Mouse (Mus musculus) liver, adult 2 months (tissue): ENCODE results near the gene Comt. TPM values are rescaled to one million over a fixed set of nuclear protein-coding genes. Genes with fewer than 3 reads are reported as not detected.

Source experiments
- DNase-seq: peaks from one replicate; pipeline ENCODE4 v3.0.0-alpha.2; 2011; ENCODE audit warnings: low read depth, low spot score; ENCODE audit errors: extremely low read depth
- H3K27ac ChIP-seq: fragments of 200-500 bp; replicated peaks from 2 replicates; pipeline ENCODE4 v1.5.1; 2012; ENCODE audit warnings: low read depth, mild to moderate bottlenecking, control low read depth, inconsistent platforms, low read length; ENCODE audit not compliant: insufficient read depth
- H3K27me3 ChIP-seq: fragments of 200-500 bp; 2 replicates; pipeline ENCODE4 v1.6.1; 2012; ENCODE audit warnings: mild to moderate bottlenecking, moderate library complexity, low read length, inconsistent platforms; ENCODE audit not compliant: control insufficient read depth, insufficient read depth
- H3K36me3 ChIP-seq: fragments of 200-500 bp; 2 replicates; pipeline ENCODE4 v1.6.1; 2012; ENCODE audit warnings: low read length, inconsistent platforms; ENCODE audit not compliant: control insufficient read depth, insufficient read depth
- H3K4me1 ChIP-seq: fragments of 200-500 bp; 2 replicates; pipeline ENCODE4 v1.6.1; 2011; ENCODE audit warnings: low read length; ENCODE audit not compliant: control insufficient read depth, insufficient read depth
- H3K4me3 ChIP-seq: fragments of 200-500 bp; 2 replicates; pipeline ENCODE4 v1.5.1; 2011; ENCODE audit warnings: low read depth, mild to moderate bottlenecking, control low read depth, low read length, moderate library complexity; ENCODE audit not compliant: insufficient read depth
- H3K79me2 ChIP-seq: fragments of 200-500 bp; 2 replicates; pipeline ENCODE4 v1.6.1; 2012; ENCODE audit warnings: inconsistent platforms, mild to moderate bottlenecking, low read length, moderate library complexity; ENCODE audit not compliant: control insufficient read depth, insufficient read depth
- H3K9ac ChIP-seq: fragments of 200-500 bp; 2 replicates; pipeline ENCODE4 v1.6.1; 2012; ENCODE audit warnings: low read depth, mild to moderate bottlenecking, control low read depth, inconsistent platforms, low read length
- CTCF ChIP-seq: fragments of 200-500 bp; IDR thresholded peaks from 2 replicates; pipeline ENCODE4 v1.5.1; 2011; ENCODE audit warnings: low read depth, low read length, control low read depth
- POLR2A ChIP-seq: fragments of 200-500 bp; IDR thresholded peaks from 2 replicates; pipeline ENCODE4 v1.6.1; 2011; ENCODE audit warnings: low read length, control low read depth; ENCODE audit not compliant: insufficient read depth; ENCODE audit errors: extremely low read depth
- WGBS: fragments of 180-500 bp; shearing (Covaris S2); methylation state at CpG from one replicate; pipeline ENCODE4 v1.1.7; 2018; 5-methylcytosine and 5-hydroxymethylcytosine counted together
- polyA plus RNA-seq: library from polyadenylated mRNA; depleted of rRNA; stranded (reverse); fragments of >200 nt; gene quantifications from 2 replicates; pipeline ENCODE4 v1.2.3, GENCODE M21; 2012
- total RNA-seq: library from RNA; depleted of rRNA; stranded (reverse); fragments of >200 nt; gene quantifications from 2 replicates; pipeline ENCODE4 v1.2.3, GENCODE M21; 2014

Comt gene
- total and polyA plus RNA-seq, 2 experiments: 538 to 1,223 TPM

DNA sequence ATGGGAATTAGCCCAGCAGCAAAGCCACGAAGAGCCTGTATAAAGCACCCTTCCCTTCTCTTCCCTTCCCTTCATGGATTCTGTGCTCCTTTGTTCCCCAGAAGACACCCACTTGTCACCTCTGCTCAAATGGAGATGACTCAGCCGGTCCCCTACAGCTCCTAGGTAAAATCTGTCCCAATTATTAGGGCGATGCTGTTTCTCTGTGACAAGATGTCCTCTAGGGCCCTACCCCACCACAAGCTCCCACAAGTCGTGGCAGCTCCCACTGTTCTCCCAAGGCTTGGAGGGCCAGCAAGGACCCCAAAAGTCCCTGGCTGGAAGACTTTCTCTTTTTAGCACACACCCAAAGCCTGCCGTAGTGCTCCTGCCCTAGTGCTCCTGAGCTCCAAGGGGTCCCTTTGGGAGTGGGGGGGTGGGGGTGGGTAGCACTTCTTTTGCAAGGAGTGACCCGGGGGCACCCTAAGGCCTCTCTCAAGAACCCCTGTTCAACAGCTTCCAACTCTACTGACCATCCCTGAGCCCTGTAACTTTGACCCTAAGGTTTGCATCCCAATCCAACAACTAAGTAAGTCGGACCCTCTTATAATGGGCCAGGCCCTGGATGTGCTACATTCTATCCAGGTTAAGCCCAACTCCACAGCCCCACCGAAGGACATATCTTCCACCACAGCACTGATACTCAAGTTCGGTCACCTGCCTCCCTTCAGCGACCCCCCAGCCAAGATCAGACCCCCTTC, 1.0 kb downstream of the Comt start:
- 2% methylated on average over 10 of the region's 10 CpGs for WGBS
- peak; percentile 46 for DNase-seq
- TF ChIP-seq POLR2A (no peak), CTCF (no peak)
- H3K9ac ChIP-seq: peak overlapping the region; percentile 97
- peak overlapping the region; percentile 96 for H3K27ac ChIP-seq
- no peaks in the 10 kb centered on the region for H3K27me3 ChIP-seq
- peak overlapping the region; percentile 75 for H3K4me3 ChIP-seq
- H3K36me3 ChIP-seq: peaks cover 20% of the 10 kb centered on the region
- peaks cover 41% of the 10 kb centered on the region for H3K4me1 ChIP-seq
- peaks cover 25% of the 10 kb centered on the region; the same call in 1 of the 2 replicates for H3K79me2 ChIP-seq

DNA sequence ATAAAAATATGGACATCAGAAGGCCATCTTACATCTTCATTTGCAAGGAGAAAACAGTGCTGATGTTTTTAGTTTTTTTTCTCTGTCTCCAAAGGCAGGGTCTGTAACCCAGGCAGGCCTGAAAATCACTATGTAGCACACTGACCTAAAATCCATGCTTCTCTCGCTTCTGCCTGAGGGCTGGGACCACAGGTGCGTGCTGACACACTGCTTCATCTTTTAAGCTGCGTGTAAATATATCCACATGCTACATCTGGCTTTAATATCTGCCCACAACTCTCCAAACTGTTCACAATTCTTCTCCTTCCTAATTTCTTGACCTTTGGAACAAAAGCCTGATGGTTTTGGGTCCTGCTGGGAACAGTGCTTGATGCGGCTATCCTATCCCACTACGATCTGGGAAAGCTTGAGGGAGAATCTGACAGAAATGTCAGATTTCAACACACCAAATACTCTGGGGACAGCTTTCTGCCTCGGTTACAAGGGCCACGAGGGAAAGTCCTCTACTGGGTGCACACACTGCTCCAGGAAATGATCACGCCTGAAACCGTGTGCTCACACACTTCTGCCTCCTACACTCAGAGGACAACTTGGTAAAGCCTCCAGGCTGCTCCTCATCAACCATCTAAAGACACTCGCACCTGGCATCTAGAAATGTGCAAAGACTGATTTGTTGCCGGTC, 2.1 kb downstream of the Comt start:
- Histone ChIP-seq H3K4me3 (peak overlapping the region; percentile 53), H3K27ac (peak overlapping the region; percentile 96), H3K79me2 (peaks cover 25% of the 10 kb centered on the region; the same call in 1 of the 2 replicates), H3K36me3 (peaks cover 20% of the 10 kb centered on the region), H3K27me3 (no peaks in the 10 kb centered on the region), H3K9ac (peak overlapping the region; percentile 89), H3K4me1 (peaks cover 38% of the 10 kb centered on the region)
- DNase-seq: peak; percentile 74
- 16% methylated on average over 11 of the region's 11 CpGs for WGBS
- no peak for TF ChIP-seq CTCF
- no peak for TF ChIP-seq POLR2A

DNA sequence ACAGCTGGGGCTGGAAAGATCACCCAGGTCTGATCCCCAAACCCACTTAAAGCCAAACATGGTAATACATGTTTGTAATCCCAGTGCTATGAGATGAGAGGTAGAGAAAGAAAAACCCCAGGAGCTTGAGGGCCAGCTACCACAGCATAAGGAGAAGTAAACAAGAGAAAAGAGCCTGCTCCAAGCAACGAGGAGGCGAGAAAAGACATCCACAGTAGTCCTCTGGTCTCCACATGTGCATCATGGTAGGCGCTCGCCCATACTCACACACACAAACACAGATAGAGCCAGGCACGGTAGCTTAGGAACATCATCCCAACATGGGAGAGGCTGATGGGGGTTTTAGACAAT, 2.8 kb downstream of the Comt start:
- Histone ChIP-seq H3K4me3 (peak overlapping the region; percentile 38), H3K79me2 (peaks cover 25% of the 10 kb centered on the region; the same call in 1 of the 2 replicates), H3K4me1 (peaks cover 39% of the 10 kb centered on the region), H3K27ac (peak overlapping the region; percentile 96), H3K9ac (peak overlapping the region; percentile 89), H3K27me3 (no peaks in the 10 kb centered on the region), H3K36me3 (peaks cover 20% of the 10 kb centered on the region)
- WGBS: 38% methylated on average over 5 of the region's 5 CpGs
- no peak for DNase-seq
- TF ChIP-seq CTCF (no peak), POLR2A (no peak)

DNA sequence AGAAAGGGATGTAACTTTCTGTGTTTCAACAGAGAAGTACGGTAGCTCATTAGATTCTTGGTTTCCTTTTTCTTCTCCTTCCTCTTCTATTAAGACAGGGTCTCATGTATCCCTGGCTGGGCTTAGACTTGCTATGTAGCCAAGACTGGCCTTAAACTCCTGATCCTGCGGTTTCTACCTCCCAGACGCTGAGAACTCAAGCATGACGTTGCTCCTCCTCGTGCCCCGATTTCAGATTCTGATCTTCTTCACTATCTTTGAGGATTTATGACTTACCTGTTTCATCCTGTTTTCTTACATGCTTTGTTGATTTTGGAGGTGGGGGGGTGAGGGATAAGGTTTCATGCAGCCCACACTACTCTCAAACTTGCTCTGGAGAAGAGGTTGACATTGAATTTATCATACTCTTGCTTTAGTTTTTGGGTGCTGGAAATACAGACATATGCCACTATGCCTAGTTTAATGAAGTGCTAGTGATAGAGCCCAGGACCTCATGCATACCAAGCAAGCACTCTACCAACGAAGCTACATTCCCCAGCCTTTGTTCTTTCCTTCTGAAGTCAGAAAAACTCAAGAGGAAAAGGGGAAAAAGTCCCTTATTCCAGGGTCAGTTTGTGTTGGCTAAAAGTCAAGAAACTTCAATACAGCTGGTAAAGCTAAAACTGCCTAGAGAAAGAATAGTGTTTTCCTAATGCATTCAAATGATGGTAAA, 3.3 kb downstream of the Comt start:
- peaks cover 20% of the 10 kb centered on the region for H3K36me3 ChIP-seq
- H3K4me3 ChIP-seq: peak overlapping the region; percentile 11; the same call in 1 of the 2 replicates
- peak; percentile 53 for DNase-seq
- TF ChIP-seq POLR2A (no peak), CTCF (no peak)
- peaks cover 39% of the 10 kb centered on the region for H3K4me1 ChIP-seq
- peaks cover 25% of the 10 kb centered on the region; the same call in 1 of the 2 replicates for H3K79me2 ChIP-seq
- H3K27ac ChIP-seq: peak overlapping the region; percentile 96
- peak overlapping the region; percentile 89 for H3K9ac ChIP-seq
- WGBS: 64% methylated on average over 7 of the region's 7 CpGs
- no peaks in the 10 kb centered on the region for H3K27me3 ChIP-seq

DNA sequence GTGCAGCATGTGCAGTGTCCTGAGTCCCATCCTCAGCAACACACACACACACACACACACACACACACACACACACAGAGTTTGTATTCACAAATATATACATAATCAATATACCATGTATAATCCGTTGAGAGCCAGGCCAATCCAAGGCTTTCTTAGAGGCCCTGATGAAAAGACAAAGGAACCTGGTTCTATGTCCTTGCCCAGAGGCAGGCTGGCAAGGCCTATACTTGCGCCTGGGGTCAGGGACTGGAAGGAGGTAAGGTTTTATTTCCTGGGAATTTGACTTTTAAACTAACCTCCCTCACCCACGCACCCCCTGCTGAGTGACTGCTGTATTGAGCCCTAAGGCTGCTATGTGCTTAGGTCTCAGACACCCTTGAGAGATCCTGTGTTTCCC, 6.1 kb downstream of the Comt start:
- H3K79me2 ChIP-seq: peaks cover 16% of the 10 kb centered on the region; the same call in 1 of the 2 replicates
- H3K9ac ChIP-seq: 0 out of 2 replicates have a peak overlapping the region, but pooled peaks have one; percentile 9
- H3K4me3 ChIP-seq: no peak overlapping the region
- peaks cover 49% of the 10 kb centered on the region for H3K4me1 ChIP-seq
- 55% methylated on average over 3 of the region's 3 CpGs for WGBS
- TF ChIP-seq CTCF (no peak), POLR2A (no peak)
- H3K27ac ChIP-seq: peak overlapping the region; percentile 35
- no peak for DNase-seq
- peaks cover 20% of the 10 kb centered on the region for H3K36me3 ChIP-seq
- H3K27me3 ChIP-seq: no peaks in the 10 kb centered on the region
